Mouse (Mus musculus) hindbrain, embryonic 14.5 days (tissue): ENCODE measurements at regions not wholly inside any gene's neighbourhood (a gene's known extent, or its start where the extent isn't known, plus 50 kb on each side); places are given as distances from the start of the nearest gene placed in this dataset.
A peak's percentile ranks its signal among the peaks of the same experiment; 100 is the strongest.

Source experiments
- ATAC-seq: fragments of 200-750 bp; cut with Nextera tagmentation; 2 replicates; pipeline ENCODE4 v1.8.0; 2017; ENCODE audit warnings: moderate number of reproducible peaks, mild to moderate bottlenecking, moderate TSS enrichment, moderate library complexity; ENCODE audit not compliant: low FRiP score
- DNase-seq: peaks from one replicate; pipeline ENCODE4 v3.0.0-alpha.2; 2015; ENCODE audit warnings: low spot score
- H3K27ac ChIP-seq: fragments of 300-500 bp; sonication (generic); 2 replicates; pipeline ENCODE4 v1.5.1; 2014; ENCODE audit warnings: mild to moderate bottlenecking, moderate library complexity
- H3K27me3 ChIP-seq: fragments of 300-500 bp; sonication (generic); 2 replicates; pipeline ENCODE4 v1.6.1; 2014; ENCODE audit warnings: mild to moderate bottlenecking, low read length, mixed read lengths; ENCODE audit not compliant: control insufficient read depth, insufficient read depth
- H3K36me3 ChIP-seq: fragments of 300-500 bp; sonication (generic); replicated peaks from 2 replicates; pipeline ENCODE4 v1.6.1; 2014; ENCODE audit not compliant: control insufficient read depth, insufficient read depth
- H3K4me1 ChIP-seq: fragments of 300-500 bp; sonication (generic); replicated peaks from 2 replicates; pipeline ENCODE4 v1.6.1; 2014; ENCODE audit warnings: antibody characterized with exemption, low read length, mixed read lengths; ENCODE audit not compliant: control insufficient read depth, insufficient read depth
- H3K4me2 ChIP-seq: fragments of 300-500 bp; sonication (generic); replicated peaks from 2 replicates; pipeline ENCODE4 v1.6.1; 2014; ENCODE audit warnings: mild to moderate bottlenecking, moderate library complexity
- H3K4me3 ChIP-seq: fragments of 300-500 bp; sonication (generic); replicated peaks from 2 replicates; pipeline ENCODE4 v1.5.1; 2014; ENCODE audit warnings: mild to moderate bottlenecking, low read length
- H3K9ac ChIP-seq: fragments of 300-500 bp; sonication (generic); 2 replicates; pipeline ENCODE4 v1.6.1; 2014
- H3K9me3 ChIP-seq: fragments of 300-500 bp; sonication (generic); 2 replicates; pipeline ENCODE4 v1.6.1; 2016; ENCODE audit warnings: low read length; ENCODE audit not compliant: control insufficient read depth
- WGBS: fragments of 180-500 bp; shearing (Covaris S2); extraction: QIAGEN DNeasy Blood & Tissue Kit; methylation state at CpG from one replicate; pipeline ENCODE4 v1.1.7; 2014; 5-methylcytosine and 5-hydroxymethylcytosine counted together

DNA sequence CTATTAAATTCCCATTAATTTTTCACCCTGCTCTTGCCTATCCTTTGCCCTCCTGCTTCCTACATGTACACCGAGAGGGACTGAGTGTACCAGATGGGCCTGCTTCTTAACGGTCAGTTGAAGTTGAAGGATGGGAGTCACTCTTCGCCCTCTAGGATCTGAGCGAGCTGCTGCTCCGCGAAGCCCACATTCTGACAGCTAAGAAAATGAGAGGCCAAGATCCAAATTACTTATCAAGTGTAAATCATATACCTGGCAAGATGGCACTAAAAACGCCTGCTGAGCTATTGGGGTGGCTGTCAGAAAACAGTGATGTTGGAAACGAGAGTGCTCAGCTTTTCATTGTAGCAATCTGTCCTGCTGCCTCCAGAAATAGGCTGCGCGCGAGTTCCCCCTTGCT, 722.4 kb downstream of the Robo2 start:
- no peaks in the 10 kb centered on the region for H3K9me3 ChIP-seq
- H3K27me3 ChIP-seq: no peaks in the 10 kb centered on the region
- H3K9ac ChIP-seq: no peak overlapping the region
- 59% methylated on average over 11 of the region's 11 CpGs for WGBS
- no peaks in the 10 kb centered on the region for H3K36me3 ChIP-seq
- H3K4me2 ChIP-seq: no peak overlapping the region
- H3K27ac ChIP-seq: no peak overlapping the region
- H3K4me3 ChIP-seq: no peak overlapping the region
- H3K4me1 ChIP-seq: no peaks in the 10 kb centered on the region
- no peak for ATAC-seq
- DNase-seq: no peak

- Histone ChIP-seq H3K27ac (peak overlapping the region; percentile 73), H3K4me1 (no peaks in the 10 kb centered on the region), H3K9me3 (no peaks in the 10 kb centered on the region), H3K4me2 (peak overlapping the region; percentile 41), H3K9ac (peak overlapping the region; percentile 12), H3K27me3 (no peaks in the 10 kb centered on the region), H3K36me3 (no peaks in the 10 kb centered on the region), H3K4me3 (no peak overlapping the region; the same call in 1 of the 2 replicates)
- 47% methylated on average over 10 of the region's 10 CpGs for WGBS
- ATAC-seq (no peak), DNase-seq (no peak)
These were observed 731.8 kb downstream of the Robo2 start for GRCm38 (mm10) chr16:73679804-73680203.

GRCm38 (mm10) chr16:73670516-73670915, 741.1 kb downstream of the Robo2 start:
- H3K36me3 ChIP-seq: no peaks in the 10 kb centered on the region
- no peaks in the 10 kb centered on the region for H3K9me3 ChIP-seq
- H3K4me2 ChIP-seq: no peak overlapping the region
- no peaks in the 10 kb centered on the region for H3K27me3 ChIP-seq
- H3K4me3 ChIP-seq: no peak overlapping the region
- ATAC-seq (no peak), DNase-seq (no peak)
- no peaks in the 10 kb centered on the region for H3K4me1 ChIP-seq
- 55% methylated on average over 6 of the region's 6 CpGs for WGBS
- H3K9ac ChIP-seq: no peak overlapping the region
- H3K27ac ChIP-seq: no peak overlapping the region

- Histone ChIP-seq H3K4me3 (no peak overlapping the region), H3K4me2 (no peak overlapping the region), H3K4me1 (no peaks in the 10 kb centered on the region), H3K9ac (no peak overlapping the region), H3K27me3 (no peaks in the 10 kb centered on the region), H3K27ac (no peak overlapping the region), H3K36me3 (no peaks in the 10 kb centered on the region), H3K9me3 (no peaks in the 10 kb centered on the region)
- ATAC-seq (no peak), DNase-seq (no peak)
- 90% methylated on average over 1 of the region's 1 CpGs for WGBS
These were observed 758.5 kb downstream of the Robo2 start for GRCm38 (mm10) chr16:73652976-73653690.

DNA sequence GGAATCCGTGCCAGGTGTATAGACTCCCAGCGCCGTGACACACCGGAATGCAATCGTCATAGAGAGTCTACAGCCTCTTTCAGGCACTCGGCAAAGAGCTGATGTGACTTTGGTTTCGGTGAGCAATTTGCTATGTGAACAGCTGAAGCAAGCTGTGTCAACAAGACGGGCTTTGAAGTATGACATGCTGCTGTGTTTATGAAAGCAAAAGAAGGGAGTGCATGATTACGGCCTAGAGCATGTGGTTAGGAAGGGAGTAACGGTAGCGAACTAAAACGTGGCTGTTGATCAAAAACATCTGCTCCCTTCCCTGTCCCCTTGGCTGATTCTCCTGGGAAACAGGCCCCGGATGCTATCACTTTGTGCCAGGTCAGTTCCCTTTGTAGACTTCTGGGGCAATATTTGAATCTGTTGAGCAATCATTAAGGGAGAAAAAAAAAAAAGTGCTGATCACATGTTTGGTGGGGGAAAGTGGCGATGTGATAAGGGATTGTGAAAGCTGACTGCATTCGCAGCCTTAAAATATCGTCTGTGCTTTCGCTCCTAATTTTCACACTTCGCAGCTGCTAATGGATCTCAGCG, 764.3 kb downstream of the Robo2 start:
- H3K4me1 ChIP-seq: 0 out of 2 replicates have a peak, but pooled peaks cover 5% of the 10 kb centered on the region
- no peak for DNase-seq
- ATAC-seq: 0 out of 2 replicates have a peak, but pooled peaks have one; percentile 31
- no peak overlapping the region for H3K4me3 ChIP-seq
- no peaks in the 10 kb centered on the region for H3K9me3 ChIP-seq
- WGBS: 53% methylated on average over 19 of the region's 19 CpGs
- H3K4me2 ChIP-seq: peak overlapping the region; percentile 36
- H3K27me3 ChIP-seq: no peaks in the 10 kb centered on the region
- no peaks in the 10 kb centered on the region for H3K36me3 ChIP-seq
- no peak overlapping the region for H3K9ac ChIP-seq
- no peak overlapping the region for H3K27ac ChIP-seq

- Histone ChIP-seq H3K9ac (no peak overlapping the region), H3K4me1 (no peaks in the 10 kb centered on the region), H3K27ac (no peak overlapping the region), H3K9me3 (no peaks in the 10 kb centered on the region), H3K36me3 (no peaks in the 10 kb centered on the region), H3K27me3 (no peaks in the 10 kb centered on the region), H3K4me3 (no peak overlapping the region), H3K4me2 (no peak overlapping the region)
- 79% methylated on average over 9 of the region's 9 CpGs for WGBS
- DNase-seq (no peak), ATAC-seq (no peak)
These were observed 798.6 kb downstream of the Robo2 start for GRCm38 (mm10) chr16:73613017-73613416.

GRCm38 (mm10) chr16:73591421-73591820, 820.2 kb downstream of the Robo2 start:
- H3K27me3 ChIP-seq: no peaks in the 10 kb centered on the region
- no peaks in the 10 kb centered on the region for H3K4me1 ChIP-seq
- no peak overlapping the region for H3K4me3 ChIP-seq
- 60% methylated on average over 2 of the region's 2 CpGs for WGBS
- H3K9me3 ChIP-seq: no peaks in the 10 kb centered on the region
- H3K36me3 ChIP-seq: no peaks in the 10 kb centered on the region
- no peak overlapping the region for H3K27ac ChIP-seq
- no peak overlapping the region for H3K9ac ChIP-seq
- no peak for ATAC-seq
- no peak overlapping the region for H3K4me2 ChIP-seq
- DNase-seq: no peak

GRCm38 (mm10) chr16:73561216-73561615, 850.4 kb downstream of the Robo2 start:
- Histone ChIP-seq H3K36me3 (no peaks in the 10 kb centered on the region), H3K27ac (no peak overlapping the region), H3K4me2 (no peak overlapping the region), H3K27me3 (no peaks in the 10 kb centered on the region), H3K9me3 (no peaks in the 10 kb centered on the region), H3K9ac (no peak overlapping the region), H3K4me3 (no peak overlapping the region), H3K4me1 (no peaks in the 10 kb centered on the region)
- DNase-seq: no peak
- no peak for ATAC-seq
- 72% methylated on average over 7 of the region's 7 CpGs for WGBS

DNA sequence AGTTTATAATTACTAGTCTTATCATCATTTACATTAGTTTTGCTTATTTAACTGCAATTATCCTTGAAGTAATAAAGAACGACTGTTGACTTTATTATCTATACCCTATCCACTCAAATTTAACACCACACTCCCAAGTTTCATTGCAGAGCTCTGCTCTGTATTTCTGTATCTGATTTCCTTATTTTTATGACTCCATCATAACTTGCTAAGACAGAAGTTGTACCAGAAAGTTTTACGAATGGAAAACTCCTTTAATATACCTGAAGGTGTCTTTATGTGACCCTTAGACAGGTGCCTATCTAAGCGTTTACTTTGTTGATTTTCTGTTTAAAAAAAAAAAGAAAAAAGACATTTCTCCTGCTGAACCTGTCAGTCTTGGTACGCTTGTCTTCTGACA, 854.7 kb downstream of the Robo2 start:
- H3K9me3 ChIP-seq: no peaks in the 10 kb centered on the region
- H3K4me3 ChIP-seq: no peak overlapping the region
- no peak overlapping the region for H3K27ac ChIP-seq
- H3K4me2 ChIP-seq: no peak overlapping the region
- 91% methylated on average over 4 of the region's 4 CpGs for WGBS
- DNase-seq (no peak), ATAC-seq (no peak)
- no peak overlapping the region for H3K9ac ChIP-seq
- H3K27me3 ChIP-seq: no peaks in the 10 kb centered on the region
- H3K4me1 ChIP-seq: no peaks in the 10 kb centered on the region
- H3K36me3 ChIP-seq: no peaks in the 10 kb centered on the region
